Mouse (Mus musculus) kidney, embryonic 14.5 days (tissue): ENCODE results near the gene Agap3. TPM values are rescaled to one million over a fixed set of nuclear protein-coding genes. Genes with fewer than 3 reads are reported as not detected.
A peak's percentile ranks its signal among the peaks of the same experiment; 100 is the strongest.

Experiments used
- ATAC-seq: fragments of 200-750 bp; cut with Nextera tagmentation; 2 replicates; pipeline ENCODE4 v1.8.0; 2017; ENCODE audit warnings: moderate number of reproducible peaks, mild to moderate bottlenecking, moderate TSS enrichment, moderate library complexity; ENCODE audit not compliant: low FRiP score, low TSS enrichment
- H3K27ac ChIP-seq: fragments of 300-500 bp; sonication (generic); 2 replicates; pipeline ENCODE4 v1.5.1; 2014; ENCODE audit warnings: low read depth, mild to moderate bottlenecking, low read length, moderate library complexity, mixed read lengths
- H3K27me3 ChIP-seq: fragments of 300-500 bp; sonication (generic); 2 replicates; pipeline ENCODE4 v1.6.1; 2014; ENCODE audit warnings: mild to moderate bottlenecking, low read length; ENCODE audit not compliant: control insufficient read depth, insufficient read depth
- H3K36me3 ChIP-seq: fragments of 300-500 bp; sonication (generic); 2 replicates; pipeline ENCODE4 v1.6.1; 2014; ENCODE audit warnings: low read length, mixed read lengths; ENCODE audit not compliant: control insufficient read depth, insufficient read depth
- H3K4me1 ChIP-seq: fragments of 300-500 bp; sonication (generic); 2 replicates; pipeline ENCODE4 v1.6.1; 2014; ENCODE audit warnings: low read length, mixed read lengths; ENCODE audit not compliant: control insufficient read depth, insufficient read depth
- H3K4me2 ChIP-seq: fragments of 300-500 bp; sonication (generic); replicated peaks from 2 replicates; pipeline ENCODE4 v1.6.1; 2014; ENCODE audit warnings: low read depth, mild to moderate bottlenecking, low read length
- H3K4me3 ChIP-seq: fragments of 300-500 bp; sonication (generic); 2 replicates; pipeline ENCODE4 v1.5.1; 2014; ENCODE audit warnings: mild to moderate bottlenecking, low read length
- H3K9ac ChIP-seq: fragments of 300-500 bp; sonication (generic); 2 replicates; pipeline ENCODE4 v1.6.1; 2014; ENCODE audit warnings: low read depth, mild to moderate bottlenecking, low read length, moderate library complexity
- H3K9me3 ChIP-seq: fragments of 300-500 bp; sonication (generic); 2 replicates; pipeline ENCODE4 v1.6.1; 2016; ENCODE audit warnings: low read length; ENCODE audit not compliant: control insufficient read depth
- WGBS: fragments of 180-500 bp; shearing (Covaris S2); extraction: QIAGEN DNeasy Blood & Tissue Kit; methylation state at CpG from one replicate; pipeline ENCODE4 v1.1.7; 2014; 5-methylcytosine and 5-hydroxymethylcytosine counted together
- polyA plus RNA-seq: library from polyadenylated mRNA; unstranded; fragments of >200 nt; fragmentation: Nextera tagmentation; extraction: Ambion mirVana; gene quantifications from 2 replicates; pipeline ENCODE4 v1.2.1, GENCODE M21; 2014

Gene Agap3
- polyA plus RNA-seq, 1 experiment from 2014 or later, result 24.7 TPM

DNA sequence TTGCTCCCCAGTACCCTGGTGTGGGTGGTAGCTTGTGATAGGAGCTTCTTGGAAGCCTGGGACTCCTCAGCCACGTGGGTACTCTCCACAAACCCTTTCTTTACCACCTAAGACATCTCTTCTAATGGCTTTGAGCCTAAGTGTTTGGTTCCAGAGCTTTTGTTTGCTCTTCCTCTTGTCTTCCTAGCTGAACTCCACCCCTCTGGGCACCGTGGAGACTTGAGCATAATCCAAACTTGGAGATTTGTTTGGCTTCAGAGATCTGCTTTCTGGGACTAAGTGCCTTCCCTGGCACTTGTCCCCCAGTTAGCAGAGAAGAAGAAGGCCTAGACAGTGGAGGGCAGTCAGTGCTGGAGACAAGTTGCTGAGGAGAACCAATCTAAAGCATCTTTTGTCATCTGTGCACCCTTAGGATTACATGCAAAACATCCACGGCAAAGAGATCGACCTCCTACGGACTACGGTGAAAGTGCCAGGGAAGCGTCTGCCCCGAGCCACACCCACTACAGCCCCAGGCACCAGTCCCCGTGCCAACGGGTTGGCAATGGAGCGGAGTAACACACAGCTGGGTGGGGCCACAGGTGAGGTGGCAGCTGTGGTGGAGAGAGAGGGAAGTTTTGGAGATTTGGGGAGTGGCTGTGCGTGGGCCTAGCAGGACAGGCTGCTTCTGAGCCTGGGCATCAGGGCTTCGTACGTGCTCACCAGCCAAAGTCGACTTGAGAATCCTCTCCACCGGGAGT lies 40.7 kb downstream of the Agap3 start:
- H3K36me3 ChIP-seq, result peaks cover 83% of the 10 kb centered on the region
- H3K4me3 ChIP-seq, result no peak overlapping the region
- H3K9me3 ChIP-seq, result no peaks in the 10 kb centered on the region
- no peaks in the 10 kb centered on the region for H3K4me1 ChIP-seq
- no peak overlapping the region for H3K4me2 ChIP-seq
- no peak for ATAC-seq
- H3K9ac ChIP-seq, result no peak overlapping the region
- no peak overlapping the region for H3K27ac ChIP-seq
- H3K27me3 ChIP-seq, result no peaks in the 10 kb centered on the region
- 91% methylated on average over 16 of the region's 16 CpGs for whole genome bisulfite sequencing

DNA sequence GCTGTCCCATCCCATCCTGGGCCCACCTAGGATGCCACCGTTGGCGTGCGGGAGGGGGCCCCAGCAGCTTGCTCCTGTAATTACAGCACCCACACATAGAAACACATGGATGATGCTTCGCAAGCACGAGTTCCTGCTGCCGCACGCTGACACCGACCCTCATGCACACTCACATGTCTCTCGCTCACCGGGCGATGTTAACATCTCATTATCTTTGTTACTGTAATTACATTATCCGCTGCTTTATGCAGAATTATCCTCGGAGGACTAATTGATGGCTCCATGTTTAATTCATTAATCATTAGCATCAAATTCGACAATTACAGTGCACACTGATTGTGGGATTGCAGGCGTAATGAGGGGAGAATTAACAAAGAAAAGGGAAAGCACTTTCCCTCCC lies 43.0 kb downstream of the Agap3 start:
- peaks cover 2% of the 10 kb centered on the region; the same call in 1 of the 2 replicates for H3K4me1 ChIP-seq
- ATAC-seq, result no peak
- 92% methylated on average over 15 of the region's 15 CpGs for WGBS
- H3K36me3 ChIP-seq, result peaks cover 78% of the 10 kb centered on the region
- no peak overlapping the region for H3K27ac ChIP-seq
- H3K4me3 ChIP-seq, result no peak overlapping the region
- H3K9ac ChIP-seq, result no peak overlapping the region
- H3K9me3 ChIP-seq, result no peaks in the 10 kb centered on the region
- no peaks in the 10 kb centered on the region for H3K27me3 ChIP-seq
- H3K4me2 ChIP-seq, result no peak overlapping the region

DNA sequence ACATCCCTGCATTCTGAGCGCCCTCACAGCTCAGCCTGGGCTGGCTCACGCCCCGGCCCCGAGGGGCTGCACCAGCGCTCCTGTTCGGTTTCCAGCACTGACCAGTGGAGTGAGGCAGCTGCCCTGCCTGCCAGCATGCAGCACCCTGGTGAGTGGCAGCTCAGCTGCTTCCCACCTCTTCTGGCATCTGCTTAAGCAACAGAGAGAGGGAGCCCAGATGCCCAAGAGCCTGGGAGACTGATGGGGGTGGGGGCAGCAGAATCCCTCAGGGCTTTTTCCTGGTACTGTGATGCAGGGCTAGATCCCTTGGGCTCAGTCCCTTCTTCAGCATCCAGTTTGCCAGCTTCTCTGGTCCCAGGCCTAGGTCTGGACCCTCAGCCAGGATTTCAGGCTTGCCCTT lies 44.8 kb downstream of the Agap3 start:
- 67% methylated on average over 6 of the region's 6 CpGs for WGBS
- H3K36me3 ChIP-seq, result peaks cover 79% of the 10 kb centered on the region
- H3K9ac ChIP-seq, result no peak overlapping the region

DNA sequence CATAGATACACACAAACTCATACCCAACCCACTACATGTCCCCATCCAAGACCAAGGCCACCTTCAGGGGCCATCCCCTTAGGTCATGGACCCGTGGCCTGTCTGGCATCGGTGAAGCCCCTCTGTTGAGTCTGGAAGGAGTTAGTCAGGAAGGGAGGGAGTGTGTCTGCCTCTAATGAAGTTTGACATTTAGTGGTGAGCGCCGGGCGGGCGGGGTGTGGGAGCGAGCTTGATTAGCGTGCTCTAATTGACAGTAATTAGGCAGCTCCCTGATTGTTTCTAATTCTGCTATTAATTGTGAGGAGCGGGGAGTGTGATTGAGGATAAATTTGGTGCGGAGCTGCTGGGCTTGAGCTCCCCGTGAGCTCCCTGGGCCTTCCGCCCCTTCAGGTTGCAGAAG lies 45.5 kb downstream of the Agap3 start:
- peaks cover 78% of the 10 kb centered on the region for H3K36me3 ChIP-seq
- no peak overlapping the region for H3K4me2 ChIP-seq
- peaks cover 2% of the 10 kb centered on the region; the same call in 1 of the 2 replicates for H3K4me1 ChIP-seq
- H3K27me3 ChIP-seq, result no peaks in the 10 kb centered on the region
- no peak overlapping the region for H3K27ac ChIP-seq
- no peak overlapping the region for H3K4me3 ChIP-seq
- WGBS, result 72% methylated on average over 12 of the region's 12 CpGs
- ATAC-seq, result no peak
- no peak overlapping the region for H3K9ac ChIP-seq
- no peaks in the 10 kb centered on the region for H3K9me3 ChIP-seq

More for the DNA sequence above, 44.8 kb downstream of the Agap3 start:
- Histone ChIP-seq H3K4me2 (no peak overlapping the region), H3K9me3 (no peaks in the 10 kb centered on the region), H3K4me3 (no peak overlapping the region), H3K27ac (no peak overlapping the region), H3K27me3 (no peaks in the 10 kb centered on the region), H3K4me1 (peaks cover 2% of the 10 kb centered on the region; the same call in 1 of the 2 replicates)
- no peak for ATAC-seq

DNA sequence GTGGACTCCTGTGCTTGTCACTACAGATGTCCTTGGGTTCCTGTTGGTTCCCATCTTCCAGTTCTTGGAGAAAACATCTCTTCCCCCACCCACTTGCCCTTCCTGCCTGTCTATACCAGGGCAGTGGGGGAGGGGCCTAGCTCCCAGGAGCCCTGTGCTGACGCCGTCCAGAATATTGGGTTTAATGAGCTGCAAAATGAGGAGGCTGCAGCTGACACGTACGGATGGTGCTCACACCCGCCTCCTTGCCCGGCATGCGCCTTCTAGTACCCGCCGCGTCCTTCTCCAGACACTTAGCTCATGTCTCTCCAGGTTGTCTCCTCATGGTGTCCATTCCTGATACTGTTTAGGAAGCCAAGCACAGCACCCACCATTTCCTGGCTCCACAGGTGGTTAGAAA lies 47.1 kb downstream of the Agap3 start:
- Histone ChIP-seq H3K4me1 (peaks cover 2% of the 10 kb centered on the region; the same call in 1 of the 2 replicates), H3K36me3 (peaks cover 65% of the 10 kb centered on the region), H3K4me2 (no peak overlapping the region), H3K27me3 (no peaks in the 10 kb centered on the region), H3K9me3 (no peaks in the 10 kb centered on the region), H3K4me3 (no peak overlapping the region), H3K9ac (no peak overlapping the region), H3K27ac (no peak overlapping the region)
- ATAC-seq, result 0 out of 2 replicates have a peak, but pooled peaks have one; percentile 3
- 29% methylated on average over 10 of the region's 10 CpGs for WGBS

DNA sequence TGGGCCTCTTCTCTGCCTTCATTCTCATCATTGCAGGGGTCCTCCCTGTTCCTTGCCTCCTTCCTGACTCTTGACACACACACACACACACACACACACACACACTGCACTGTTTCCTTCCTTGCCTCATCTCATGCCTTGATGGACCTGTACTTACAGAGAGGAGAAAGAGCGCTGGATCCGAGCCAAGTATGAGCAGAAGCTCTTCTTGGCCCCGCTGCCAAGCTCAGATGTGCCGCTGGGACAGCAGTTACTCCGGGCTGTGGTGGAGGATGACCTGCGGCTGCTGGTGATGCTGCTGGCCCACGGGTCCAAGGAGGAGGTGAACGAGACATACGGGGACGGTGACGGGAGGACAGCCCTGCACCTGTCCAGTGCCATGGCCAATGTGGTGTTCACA lies 48.9 kb downstream of the Agap3 start:
- ATAC-seq, result no peak
- Histone ChIP-seq H3K27me3 (peaks cover 6% of the 10 kb centered on the region; the same call in 1 of the 2 replicates), H3K4me1 (peaks cover 2% of the 10 kb centered on the region; the same call in 1 of the 2 replicates), H3K4me3 (no peak overlapping the region), H3K4me2 (no peak overlapping the region), H3K9ac (no peak overlapping the region), H3K9me3 (no peaks in the 10 kb centered on the region), H3K36me3 (peaks cover 51% of the 10 kb centered on the region), H3K27ac (no peak overlapping the region)
- WGBS, result 90% methylated on average over 11 of the region's 11 CpGs

DNA sequence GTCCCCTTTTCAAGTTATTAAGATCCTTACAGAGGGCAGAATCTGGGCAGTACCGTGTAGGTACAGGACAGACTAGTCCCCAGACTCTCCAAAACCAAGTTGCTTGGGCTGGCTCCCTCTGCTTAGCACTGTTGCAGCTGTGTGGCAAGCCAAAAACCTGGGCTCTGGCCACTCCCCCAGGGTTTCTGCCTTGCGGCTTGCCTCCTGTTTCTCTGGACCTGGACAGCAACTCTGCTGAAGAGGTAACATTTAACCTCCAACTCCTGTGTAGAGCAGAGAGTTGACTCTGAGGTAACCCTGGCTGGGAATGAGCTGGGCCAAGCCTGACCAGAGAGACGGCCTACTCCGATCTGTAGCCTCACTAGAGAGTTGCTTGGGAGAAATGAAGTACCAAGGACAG lies 50.8 kb downstream of the Agap3 start:
- ATAC-seq, result no peak
- peaks cover 45% of the 10 kb centered on the region for H3K36me3 ChIP-seq
- peaks cover 2% of the 10 kb centered on the region; the same call in 1 of the 2 replicates for H3K4me1 ChIP-seq
- no peak overlapping the region for H3K27ac ChIP-seq
- H3K4me2 ChIP-seq, result no peak overlapping the region
- H3K9me3 ChIP-seq, result no peaks in the 10 kb centered on the region
- H3K27me3 ChIP-seq, result peaks cover 6% of the 10 kb centered on the region; the same call in 1 of the 2 replicates
- WGBS, result 69% methylated on average over 4 of the region's 4 CpGs
- no peak overlapping the region for H3K9ac ChIP-seq
- no peak overlapping the region for H3K4me3 ChIP-seq

DNA sequence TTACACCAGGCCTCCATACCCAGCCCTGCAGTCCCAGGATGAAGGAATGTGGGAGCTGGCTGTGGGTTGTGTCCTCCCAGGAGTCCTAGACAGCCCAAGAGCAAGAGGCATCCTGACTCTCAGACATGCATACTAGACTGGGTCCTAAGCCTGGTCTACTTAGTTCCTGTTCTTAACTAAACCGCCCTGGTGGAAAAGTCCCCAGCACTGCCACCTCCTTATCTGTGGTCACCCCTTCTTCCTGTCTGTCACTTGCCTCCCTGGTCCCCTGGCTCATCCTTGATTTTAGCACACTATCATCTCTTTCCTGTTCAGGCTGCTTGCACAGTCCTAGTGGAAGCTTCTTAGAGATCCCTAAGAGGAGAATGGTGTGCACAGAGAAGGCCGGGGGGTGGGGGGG lies 53.5 kb downstream of the Agap3 start:
- Histone ChIP-seq H3K4me3 (no peak overlapping the region), H3K4me2 (no peak overlapping the region), H3K27ac (no peak overlapping the region), H3K9me3 (no peaks in the 10 kb centered on the region), H3K36me3 (peaks cover 22% of the 10 kb centered on the region), H3K9ac (no peak overlapping the region), H3K27me3 (peaks cover 6% of the 10 kb centered on the region; the same call in 1 of the 2 replicates), H3K4me1 (no peaks in the 10 kb centered on the region)
- no peak for ATAC-seq
- 63% methylated on average over 2 of the region's 2 CpGs for WGBS

DNA sequence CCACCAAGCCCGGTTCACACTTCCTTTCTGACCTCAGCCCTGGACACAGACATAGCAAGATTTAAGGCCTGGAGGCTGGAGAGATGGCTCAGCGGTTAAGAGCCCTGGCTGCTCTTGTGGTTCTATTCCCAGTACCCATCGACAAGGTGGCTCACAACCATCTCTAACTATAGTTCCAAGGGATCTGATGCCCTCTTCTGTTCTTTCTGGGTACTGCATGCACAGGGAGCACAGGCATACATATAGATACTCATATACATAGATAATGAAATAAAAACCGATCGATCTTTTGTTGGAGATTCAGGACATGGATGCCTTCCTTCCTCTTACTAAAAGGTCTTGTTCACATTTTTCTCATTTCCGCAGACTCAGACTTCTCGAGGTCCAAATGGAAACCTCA lies 56.4 kb downstream of the Agap3 start:
- Histone ChIP-seq H3K4me3 (no peak overlapping the region), H3K4me1 (0 out of 2 replicates have a peak, but pooled peaks cover 3% of the 10 kb centered on the region), H3K27ac (no peak overlapping the region), H3K9ac (no peak overlapping the region), H3K36me3 (no peaks in the 10 kb centered on the region), H3K27me3 (peaks cover 6% of the 10 kb centered on the region; the same call in 1 of the 2 replicates), H3K9me3 (no peaks in the 10 kb centered on the region), H3K4me2 (no peak overlapping the region)
- no peak for ATAC-seq
- 93% methylated on average over 7 of the region's 7 CpGs for WGBS
